Mouse (Mus musculus): Measurements from ENCODE around the gene Krtap9-3.

Krtap9-3 gene

GRCm38 (mm10) chr11:99562580-99562979 lies 35.3 kb downstream of the Krtap9-3 start:
- no peak for DNase-seq

- DNase-seq: no peak
Measured at GRCm38 (mm10) chr11:99559366-99559765, 38.5 kb downstream of the Krtap9-3 start, which contains the start of gene Gm11939. Gene Gm11939 (minus strand): TSS chr11:99559466.

GRCm38 (mm10) chr11:99557976-99558745 lies 39.7 kb downstream of the Krtap9-3 start:
- DNase-seq: no peak

- DNase-seq: no peak
Measured at GRCm38 (mm10) chr11:99556753-99557152, 41.2 kb downstream of the Krtap9-3 start, which contains the start of gene Krtap3-2. Gene Krtap3-2 (minus strand): TSS chr11:99556853.

GRCm38 (mm10) chr11:99556195-99556594 lies 41.7 kb downstream of the Krtap9-3 start:
- no peak for DNase-seq

GRCm38 (mm10) chr11:99550765-99551164 lies 47.1 kb downstream of the Krtap9-3 start, which contains the start of gene Krtap3-3:
Gene Krtap3-3 (minus strand): TSS chr11:99550865.
- no peak for DNase-seq

- DNase-seq: no peak
Measured at GRCm38 (mm10) chr11:99547892-99548291, 50.0 kb downstream of the Krtap9-3 start.
